Mouse (Mus musculus) hindlimb bud, embryonic 11.5 days (tissue): ENCODE measurements at regions not wholly inside any gene's neighbourhood (a gene's known extent, or its start where the extent isn't known, plus 50 kb on each side); places are given as distances from the start of the nearest gene placed in this dataset.

ENCODE experiments used
- DNase-seq: peaks from one replicate; pipeline ENCODE4 v3.0.0-alpha.2; 2012; ENCODE audit warnings: low read depth, low spot score; ENCODE audit errors: extremely low spot score

DNA sequence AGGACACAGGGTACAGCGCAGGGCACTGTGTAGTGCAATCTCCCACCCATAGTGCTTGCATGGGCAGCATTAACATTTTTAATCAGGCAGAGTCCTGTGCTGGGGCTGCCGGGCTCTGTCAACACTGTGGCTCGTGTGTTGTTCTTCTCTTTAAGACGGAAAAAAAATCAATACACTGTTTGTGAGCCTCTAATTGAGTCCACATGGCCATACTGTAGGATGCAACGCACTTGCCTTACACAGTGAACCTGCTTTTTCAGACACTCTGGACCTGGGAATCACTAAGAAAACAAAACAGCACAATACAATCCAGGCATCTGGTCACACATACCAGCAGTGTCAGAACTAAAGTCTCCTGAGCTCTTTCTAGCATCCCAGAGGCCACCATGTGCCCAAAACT lies 168.4 kb downstream of the 3110018I06Rik start:
- no peak for DNase-seq

DNA sequence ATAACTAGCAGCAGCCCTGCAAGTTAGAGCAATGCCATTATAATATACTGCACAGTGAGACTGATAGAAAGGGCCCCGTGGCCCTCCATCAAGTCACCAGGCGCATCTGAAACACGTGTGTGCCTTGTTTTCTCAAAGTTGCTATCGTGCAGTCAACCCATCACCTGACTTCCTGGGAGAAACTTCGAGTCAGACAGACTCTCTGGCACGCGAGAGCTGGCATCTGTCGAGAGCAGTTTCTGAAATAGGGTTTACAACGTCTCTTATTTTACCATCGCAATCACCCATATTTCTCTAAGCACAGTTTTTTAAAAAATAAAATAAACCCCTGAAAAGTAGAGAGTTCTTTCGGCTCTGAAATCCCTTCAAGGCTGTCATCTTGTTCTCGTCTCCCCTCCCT lies 169.8 kb downstream of the 3110018I06Rik start:
- no peak for DNase-seq

GRCm38 (mm10) chr12:107658821-107659220 lies 170.4 kb downstream of the 3110018I06Rik start:
- no peak for DNase-seq

DNA sequence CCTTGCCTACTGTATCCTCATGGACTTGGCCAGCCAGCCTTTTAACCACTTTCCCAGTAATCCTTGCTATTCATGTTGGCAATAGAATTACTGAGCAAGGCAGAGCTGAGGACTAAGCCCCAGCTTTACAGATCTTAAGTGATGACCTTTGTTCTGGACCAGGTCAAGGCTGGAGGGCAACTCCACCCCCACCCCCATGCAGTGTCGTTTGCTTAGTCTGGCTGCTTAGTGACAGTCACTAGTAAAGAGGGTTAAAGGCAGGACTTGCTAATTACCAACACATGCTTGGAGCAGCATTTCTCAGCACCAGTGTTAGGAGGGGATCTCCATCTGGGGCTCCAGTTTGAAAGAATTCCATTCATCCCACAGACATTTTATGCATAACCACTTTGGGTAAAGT lies 174.2 kb downstream of the 3110018I06Rik start:
- peak; percentile 39 for DNase-seq

- DNase-seq: no peak
Observed at GRCm38 (mm10) chr12:107667836-107668235, 179.4 kb downstream of the 3110018I06Rik start.

- DNase-seq: no peak
Observed at GRCm38 (mm10) chr12:107669046-107669445, 180.6 kb downstream of the 3110018I06Rik start.

- no peak for DNase-seq
Observed at GRCm38 (mm10) chr12:107669450-107669849, 181.0 kb downstream of the 3110018I06Rik start.

GRCm38 (mm10) chr12:107669910-107670309 lies 181.5 kb downstream of the 3110018I06Rik start:
- no peak for DNase-seq

DNA sequence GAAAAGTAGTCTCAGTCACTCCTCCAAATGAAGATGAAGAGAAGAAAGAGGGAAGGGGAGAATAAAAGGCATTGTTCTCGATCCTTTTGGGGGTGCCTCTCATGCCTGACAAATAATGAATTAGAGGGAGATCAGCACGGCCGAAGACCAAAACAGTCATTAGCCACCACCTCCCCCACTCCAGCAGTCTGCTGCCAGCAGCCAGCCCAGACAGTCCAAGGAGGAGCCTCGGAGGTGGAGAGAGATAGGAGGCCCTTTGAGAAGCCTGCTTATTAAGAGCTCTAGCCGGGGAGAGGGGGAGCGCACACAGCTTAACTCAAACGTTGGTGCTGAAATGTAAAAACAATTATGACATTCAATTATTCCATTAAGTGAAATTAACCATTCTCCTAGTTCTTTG lies 188.6 kb downstream of the 3110018I06Rik start:
- no peak for DNase-seq

DNA sequence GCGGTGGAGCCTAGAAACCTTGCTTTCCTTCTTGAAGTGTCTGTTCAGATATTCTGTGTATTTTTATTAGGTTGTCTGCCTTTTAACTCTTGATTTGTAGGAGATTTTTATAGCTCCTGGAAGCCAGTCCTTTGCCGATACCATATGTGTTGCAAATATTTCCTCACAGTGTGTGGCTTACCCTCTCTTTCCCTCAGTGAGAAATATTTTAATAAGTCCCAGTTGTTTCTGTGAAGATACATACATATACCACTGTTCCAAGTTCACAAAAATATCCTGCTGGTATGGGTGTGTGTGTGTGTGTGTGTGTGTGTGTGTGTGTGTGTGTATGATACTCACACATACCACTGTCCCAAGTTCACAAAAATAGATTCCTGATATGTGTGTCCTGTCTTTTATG lies 199.0 kb downstream of the 3110018I06Rik start:
- DNase-seq: no peak

GRCm38 (mm10) chr12:107689418-107689817 lies 201.0 kb downstream of the 3110018I06Rik start:
- DNase-seq: no peak

DNA sequence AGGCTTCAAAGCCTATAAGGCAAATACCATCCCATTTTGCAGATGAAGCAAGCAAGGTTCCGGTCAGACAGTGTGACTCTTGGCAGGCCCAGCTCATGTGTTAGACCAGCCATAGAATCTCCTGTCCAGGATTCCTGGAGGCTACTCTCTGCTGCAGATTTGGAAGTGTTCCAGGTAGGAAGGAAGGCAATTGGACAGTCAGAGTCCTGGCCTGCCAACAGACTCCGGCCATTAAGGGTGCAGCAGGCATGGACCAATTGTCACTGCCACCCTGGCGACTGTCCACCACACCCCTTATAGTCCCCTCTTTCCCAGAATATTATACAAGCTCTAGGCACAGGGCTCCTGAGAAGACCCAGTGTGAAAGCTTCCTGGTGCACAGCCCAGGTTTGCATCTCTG lies 201.6 kb downstream of the 3110018I06Rik start:
- no peak for DNase-seq

DNA sequence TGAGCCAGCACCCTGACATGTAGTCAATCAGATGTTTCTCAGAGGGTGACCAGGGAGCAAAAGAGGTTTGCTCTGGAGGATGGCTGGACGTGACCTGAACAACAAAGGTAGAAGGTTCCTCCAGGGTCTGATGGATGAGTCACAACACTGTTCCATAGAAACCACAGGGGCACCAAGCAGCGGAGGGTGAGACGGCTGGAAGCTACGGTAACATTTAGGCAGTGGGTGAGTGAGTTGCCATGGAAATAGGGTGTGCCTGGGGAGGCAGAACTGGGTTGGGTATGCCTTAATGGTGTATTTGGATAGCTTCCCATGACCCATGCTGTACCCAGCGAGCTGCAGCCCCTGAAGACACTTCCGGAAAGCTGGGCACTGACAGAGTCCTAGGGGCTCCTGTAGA lies 205.3 kb downstream of the 3110018I06Rik start:
- DNase-seq: no peak

- no peak for DNase-seq
Observed at GRCm38 (mm10) chr12:107695014-107695413, 206.6 kb downstream of the 3110018I06Rik start.

DNA sequence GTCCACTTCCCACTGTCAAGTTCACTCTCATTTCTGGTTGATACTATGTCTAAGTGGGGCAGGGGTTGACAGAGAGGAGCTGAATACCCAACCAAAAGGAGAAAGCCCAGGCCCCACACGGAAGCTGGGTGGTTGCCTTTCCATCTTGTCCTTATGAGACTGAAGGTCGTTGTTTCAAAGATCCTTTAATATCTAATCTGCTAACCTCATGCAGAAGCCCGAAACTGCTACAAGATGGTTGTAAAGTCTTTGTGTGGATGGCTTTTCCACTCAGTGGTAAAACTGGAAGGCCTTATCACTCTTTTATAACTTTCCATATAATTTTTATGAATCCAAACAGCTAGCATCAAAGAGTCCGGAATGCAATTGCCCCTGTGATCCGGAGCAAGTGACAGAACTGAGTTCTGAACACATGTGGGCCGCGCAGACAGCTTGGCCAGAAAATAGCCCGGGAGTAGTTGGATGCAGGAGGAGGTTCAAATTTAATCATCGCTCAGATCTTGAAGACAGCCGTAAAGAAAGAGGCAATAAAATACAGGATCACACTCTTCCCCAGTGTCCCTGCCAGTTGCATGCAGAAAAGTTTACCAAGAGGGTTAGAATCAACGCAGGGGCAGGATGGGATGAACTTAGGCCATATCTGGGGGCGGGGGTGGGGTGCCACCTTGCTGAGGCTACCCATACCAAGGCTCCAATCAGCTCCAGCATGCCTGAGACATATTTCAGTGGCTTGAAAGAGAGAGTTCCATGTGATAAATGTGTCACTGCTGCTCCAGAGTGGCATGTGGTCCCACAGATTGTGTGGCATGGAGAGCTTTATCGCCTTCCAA lies 207.2 kb downstream of the 3110018I06Rik start:
- DNase-seq: no peak

GRCm38 (mm10) chr12:107700317-107700716 lies 211.9 kb downstream of the 3110018I06Rik start:
- no peak for DNase-seq

DNA sequence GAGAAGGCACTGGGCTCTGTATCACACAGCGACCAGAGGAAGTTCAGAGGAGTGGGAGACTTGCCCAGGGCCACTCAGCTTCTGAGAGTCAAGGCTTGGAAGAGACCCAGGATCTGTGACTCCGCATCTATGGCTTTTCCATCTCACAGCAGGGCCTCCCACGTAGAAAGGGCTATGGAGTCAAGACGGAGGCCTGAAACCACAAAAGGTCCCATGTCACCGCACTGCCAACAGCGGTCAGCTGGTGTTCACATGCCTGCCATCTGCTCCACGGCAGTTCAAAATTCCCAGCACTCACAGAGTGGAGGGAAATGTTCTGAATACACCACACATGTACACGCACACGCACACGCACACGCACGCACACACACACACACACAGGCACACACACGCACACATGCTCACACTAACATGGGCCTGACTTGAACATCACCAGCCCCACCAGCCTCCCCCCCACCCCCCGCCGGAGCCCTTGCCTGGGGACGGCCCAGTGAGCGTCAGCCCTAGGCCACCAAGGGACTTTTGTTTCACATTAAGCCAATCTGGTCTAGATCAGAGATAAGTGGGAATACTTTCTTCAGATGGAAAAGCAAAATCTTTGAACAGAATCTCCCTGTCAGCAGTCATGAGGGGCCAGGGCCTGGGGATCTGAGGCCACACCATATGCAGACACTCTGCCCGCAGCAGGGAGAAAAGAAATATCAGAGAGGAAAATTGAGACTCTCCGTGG lies 212.6 kb downstream of the 3110018I06Rik start:
- DNase-seq: no peak

DNA sequence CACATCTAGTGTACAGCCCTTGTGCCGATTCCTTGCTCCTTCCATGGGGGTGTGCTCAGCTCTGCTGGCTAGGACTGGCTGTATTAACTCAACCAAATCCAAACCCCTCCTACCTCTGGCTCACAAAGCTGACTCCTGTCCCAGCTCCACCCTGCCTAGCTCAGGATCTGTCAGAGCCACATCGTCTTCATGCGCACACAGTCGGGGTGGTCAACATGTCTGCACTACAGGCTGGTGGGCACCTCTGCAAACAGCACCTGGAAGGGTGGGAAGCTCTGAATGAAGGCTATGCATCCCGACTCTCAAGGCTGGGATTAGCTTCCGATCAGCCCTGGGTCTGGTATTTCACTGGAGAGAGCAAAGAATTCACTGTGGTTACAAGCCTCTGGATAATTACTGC lies 220.4 kb downstream of the 3110018I06Rik start:
- DNase-seq: no peak

GRCm38 (mm10) chr12:107711017-107711416 lies 222.6 kb downstream of the 3110018I06Rik start:
- no peak for DNase-seq

DNA sequence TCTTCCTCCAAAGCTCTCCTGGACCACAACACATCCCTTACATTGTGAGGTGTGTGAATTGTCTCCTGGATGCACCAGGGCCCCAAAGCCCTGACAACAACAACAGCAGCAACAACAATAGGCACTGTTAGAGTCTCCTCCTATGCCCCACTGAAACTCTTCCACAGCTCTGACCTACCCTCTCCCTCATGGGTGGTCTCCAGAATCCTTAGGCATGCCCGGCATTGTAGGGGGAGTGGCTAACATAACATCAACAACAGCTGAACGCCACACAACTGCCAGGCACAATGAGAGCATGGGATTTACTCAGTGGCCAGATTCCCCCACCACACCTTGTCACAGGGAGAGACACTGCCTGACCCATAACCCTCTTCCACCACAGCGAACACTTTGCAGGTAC lies 223.2 kb downstream of the 3110018I06Rik start:
- DNase-seq: no peak

DNA sequence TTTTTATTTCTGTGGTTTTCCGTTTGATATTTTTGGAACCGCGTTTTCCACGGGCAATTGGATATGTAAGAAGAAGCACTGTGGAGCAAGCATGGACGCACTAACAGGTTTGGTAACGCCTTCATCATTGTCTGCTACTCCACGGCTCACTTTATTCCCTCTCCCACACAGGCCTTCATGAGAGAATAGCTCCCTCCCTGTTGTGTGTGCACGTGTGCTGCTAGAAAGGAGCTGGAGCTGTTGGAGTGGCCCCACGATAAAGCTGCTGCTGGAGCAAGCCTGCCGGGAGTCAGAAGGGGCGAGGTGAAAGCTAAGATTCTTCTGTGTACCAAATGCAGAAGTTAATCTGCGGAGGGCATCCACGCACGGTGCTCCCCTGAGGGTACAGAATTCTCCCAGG lies 224.8 kb downstream of the 3110018I06Rik start:
- no peak for DNase-seq

DNA sequence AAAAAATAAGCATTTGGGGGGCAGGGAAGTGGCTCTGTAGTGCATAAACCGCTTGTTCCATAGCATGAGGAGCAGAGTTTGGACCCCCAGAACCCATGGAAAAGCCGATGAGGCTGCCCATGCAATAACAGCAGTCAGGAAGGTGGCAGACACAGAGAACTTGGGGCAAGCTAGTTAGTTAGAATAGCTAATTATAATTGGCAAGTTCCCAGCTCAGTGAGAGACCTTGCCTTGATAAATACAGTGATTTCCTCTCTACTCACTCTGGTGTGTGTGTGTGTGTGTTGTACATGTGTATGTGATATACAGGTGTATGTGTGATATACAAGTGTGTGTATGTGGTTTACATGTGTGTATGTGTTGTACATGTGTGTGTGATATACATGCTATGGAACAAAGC lies 226.4 kb downstream of the 3110018I06Rik start:
- DNase-seq: no peak
